Mouse (Mus musculus) frontal cortex, postnatal 25 days (tissue): ENCODE results near the gene Psmd4.
A peak's percentile ranks its signal among the peaks of the same experiment; 100 is the strongest.
"Not testable (repeated sequence)": the region's sequence is repeated elsewhere in the genome, so short reads cannot be mapped to it uniquely, and the experiment has no call there.

Experiments
- DNase-seq, 2 experiments: peaks; one replicate each; pipeline ENCODE4 v3.0.0; 2022; ENCODE audit warnings: low spot score in 2 of 2

The Psmd4 gene

GRCm38 (mm10) chr3:95025202-95025601 is 17.2 kb downstream of the Psmd4 start:
- DNase-seq = no peak

- DNase-seq = no peak
These were observed 17.9 kb downstream of the Psmd4 start for GRCm38 (mm10) chr3:95024551-95024950.

GRCm38 (mm10) chr3:95020956-95021355 is 21.5 kb downstream of the Psmd4 start:
- DNase-seq = not testable (repeated sequence)

GRCm38 (mm10) chr3:95018741-95019140 is 23.7 kb downstream of the Psmd4 start:
- DNase-seq = no peak

GRCm38 (mm10) chr3:95016532-95017056 is 25.8 kb downstream of the Psmd4 start:
- DNase-seq = no peak

GRCm38 (mm10) chr3:95015891-95016531 is 26.4 kb downstream of the Psmd4 start:
- peak; percentile 75 to 83 for DNase-seq

GRCm38 (mm10) chr3:95015337-95015872 is 27.0 kb downstream of the Psmd4 start, which contains the start of gene Zfp687:
Gene Zfp687 (minus strand): TSS chr3:95015448.
- DNase-seq = peak; percentile 100

- DNase-seq = no peak
These were observed 27.8 kb downstream of the Psmd4 start for GRCm38 (mm10) chr3:95014428-95015151.

- no peak for DNase-seq
These were observed 28.6 kb downstream of the Psmd4 start for GRCm38 (mm10) chr3:95013699-95014427.

- no peak for DNase-seq
These were observed 29.4 kb downstream of the Psmd4 start for GRCm38 (mm10) chr3:95012982-95013381.

- no peak for DNase-seq
These were observed 32.0 kb downstream of the Psmd4 start for GRCm38 (mm10) chr3:95010396-95010795.

- no peak for DNase-seq
These were observed 34.7 kb downstream of the Psmd4 start for GRCm38 (mm10) chr3:95007706-95008105.

- DNase-seq = no peak
These were observed 36.8 kb downstream of the Psmd4 start for GRCm38 (mm10) chr3:95005651-95006050.

GRCm38 (mm10) chr3:95003273-95003672 is 39.1 kb downstream of the Psmd4 start:
- no peak for DNase-seq

- no peak for DNase-seq
These were observed 39.8 kb downstream of the Psmd4 start for GRCm38 (mm10) chr3:95002569-95002968.

- DNase-seq = peak; percentile 70 to 80
These were observed 45.5 kb downstream of the Psmd4 start for GRCm38 (mm10) chr3:94996946-94997345.

- no peak for DNase-seq
These were observed 53.2 kb downstream of the Psmd4 start for GRCm38 (mm10) chr3:94989159-94989761.

GRCm38 (mm10) chr3:94987578-94987977 is 54.8 kb downstream of the Psmd4 start:
- DNase-seq = no peak

- no peak for DNase-seq
These were observed 56.9 kb downstream of the Psmd4 start for GRCm38 (mm10) chr3:94985513-94985912.

- DNase-seq = no peak
These were observed 58.1 kb downstream of the Psmd4 start for GRCm38 (mm10) chr3:94984312-94984711.
